Mouse (Mus musculus) limb, embryonic 12.5 days (tissue): ENCODE data around the gene Ap1b1. TPM values are rescaled to one million over a fixed set of nuclear protein-coding genes. Genes with fewer than 3 reads are reported as not detected.
A peak's percentile ranks its signal among the peaks of the same experiment; 100 is the strongest.

Source experiments
- ATAC-seq: fragments of 200-750 bp; cut with Nextera tagmentation; 2 replicates; pipeline ENCODE4 v1.8.0; 2017; ENCODE audit warnings: low read depth, moderate TSS enrichment; ENCODE audit not compliant: insufficient number of reproducible peaks, insufficient read depth, low FRiP score, low TSS enrichment
- H3K27ac ChIP-seq: fragments of 300-500 bp; sonication (generic); 2 replicates; pipeline ENCODE4 v1.5.1; 2016; ENCODE audit warnings: mild to moderate bottlenecking, moderate library complexity
- H3K27me3 ChIP-seq: fragments of 300-500 bp; sonication (generic); 2 replicates; pipeline ENCODE4 v1.6.1; 2016; ENCODE audit warnings: mild to moderate bottlenecking, moderate library complexity
- H3K36me3 ChIP-seq: fragments of 300-500 bp; sonication (generic); 2 replicates; pipeline ENCODE4 v1.6.1; 2016; ENCODE audit warnings: mild to moderate bottlenecking, moderate library complexity
- H3K4me1 ChIP-seq: fragments of 300-500 bp; sonication (generic); replicated peaks from 2 replicates; pipeline ENCODE4 v1.6.1; 2016
- H3K4me2 ChIP-seq: fragments of 300-500 bp; sonication (generic); 2 replicates; pipeline ENCODE4 v1.6.1; 2016; ENCODE audit warnings: mild to moderate bottlenecking, moderate library complexity
- H3K4me3 ChIP-seq: fragments of 300-500 bp; sonication (generic); replicated peaks from 2 replicates; pipeline ENCODE4 v1.5.1; 2016; ENCODE audit warnings: mild to moderate bottlenecking
- H3K9ac ChIP-seq: fragments of 300-500 bp; sonication (generic); replicated peaks from 2 replicates; pipeline ENCODE4 v1.6.1; 2016; ENCODE audit warnings: mild to moderate bottlenecking, moderate library complexity
- H3K9me3 ChIP-seq: fragments of 300-500 bp; sonication (generic); 2 replicates; pipeline ENCODE4 v1.6.1; 2016; ENCODE audit warnings: mild to moderate bottlenecking, moderate library complexity
- WGBS: fragments of 180-500 bp; shearing (Covaris S2); methylation state at CpG from one replicate; pipeline ENCODE4 v1.1.7; 2016; 5-methylcytosine and 5-hydroxymethylcytosine counted together
- polyA plus RNA-seq: library from polyadenylated mRNA; unstranded; fragments of >200 nt; fragmentation: Nextera tagmentation; extraction: Ambion mirVana; gene quantifications from 2 replicates; pipeline ENCODE4 v1.2.1, GENCODE M21; 2016

Gene Ap1b1
- polyA plus RNA-seq, 1 experiment from 2014 or later, result 48.8 TPM

GRCm38 (mm10) chr11:5037146-5037854 is 50.7 kb downstream of the Ap1b1 start:
- no peak overlapping the region for H3K27ac ChIP-seq
- WGBS, result 86% methylated on average over 8 of the region's 8 CpGs
- no peak for ATAC-seq
- H3K27me3 ChIP-seq, result no peaks in the 10 kb centered on the region
- peaks cover 98% of the 10 kb centered on the region for H3K36me3 ChIP-seq
- no peak overlapping the region for H3K4me2 ChIP-seq
- no peaks in the 10 kb centered on the region for H3K9me3 ChIP-seq
- H3K9ac ChIP-seq, result no peak overlapping the region
- H3K4me1 ChIP-seq, result peaks cover 9% of the 10 kb centered on the region; the same call in 1 of the 2 replicates
- no peak overlapping the region for H3K4me3 ChIP-seq

GRCm38 (mm10) chr11:5040585-5040984 is 54.0 kb downstream of the Ap1b1 start:
- Histone ChIP-seq H3K4me2 (no peak overlapping the region), H3K9me3 (no peaks in the 10 kb centered on the region), H3K4me1 (peaks cover 9% of the 10 kb centered on the region; the same call in 1 of the 2 replicates), H3K4me3 (no peak overlapping the region), H3K9ac (no peak overlapping the region), H3K36me3 (peaks cover 72% of the 10 kb centered on the region), H3K27ac (peak overlapping the region; percentile 69), H3K27me3 (no peaks in the 10 kb centered on the region)
- WGBS, result 87% methylated on average over 5 of the region's 5 CpGs
- no peak for ATAC-seq

- WGBS, result 66% methylated on average over 18 of the region's 18 CpGs
- Histone ChIP-seq H3K27ac (peak overlapping the region; percentile 69), H3K9me3 (no peaks in the 10 kb centered on the region), H3K4me2 (no peak overlapping the region), H3K36me3 (peaks cover 66% of the 10 kb centered on the region), H3K4me1 (peaks cover 9% of the 10 kb centered on the region; the same call in 1 of the 2 replicates), H3K9ac (no peak overlapping the region), H3K27me3 (no peaks in the 10 kb centered on the region), H3K4me3 (no peak overlapping the region)
- no peak for ATAC-seq
These were observed 54.6 kb downstream of the Ap1b1 start for GRCm38 (mm10) chr11:5041144-5041780.

- peaks cover 9% of the 10 kb centered on the region; the same call in 1 of the 2 replicates for H3K4me1 ChIP-seq
- no peaks in the 10 kb centered on the region for H3K9me3 ChIP-seq
- H3K36me3 ChIP-seq, result peaks cover 51% of the 10 kb centered on the region
- H3K4me2 ChIP-seq, result no peak overlapping the region
- no peak for ATAC-seq
- H3K4me3 ChIP-seq, result no peak overlapping the region
- 91% methylated on average over 8 of the region's 8 CpGs for WGBS
- no peaks in the 10 kb centered on the region for H3K27me3 ChIP-seq
- H3K27ac ChIP-seq, result no peak overlapping the region
- no peak overlapping the region for H3K9ac ChIP-seq
These were observed 56.2 kb downstream of the Ap1b1 start for GRCm38 (mm10) chr11:5042645-5043381.

GRCm38 (mm10) chr11:5046321-5046926 is 59.8 kb downstream of the Ap1b1 start:
- Histone ChIP-seq H3K9ac (no peak overlapping the region), H3K4me2 (no peak overlapping the region), H3K36me3 (peaks cover 16% of the 10 kb centered on the region), H3K27ac (no peak overlapping the region), H3K4me3 (no peak overlapping the region), H3K27me3 (peaks cover 5% of the 10 kb centered on the region; the same call in 1 of the 2 replicates), H3K9me3 (no peaks in the 10 kb centered on the region), H3K4me1 (no peaks in the 10 kb centered on the region)
- WGBS, result 47% methylated on average over 12 of the region's 12 CpGs
- no peak for ATAC-seq

GRCm38 (mm10) chr11:5051629-5052028 is 65.0 kb downstream of the Ap1b1 start:
- Histone ChIP-seq H3K9me3 (no peaks in the 10 kb centered on the region), H3K9ac (no peak overlapping the region), H3K27ac (no peak overlapping the region), H3K36me3 (no peaks in the 10 kb centered on the region), H3K4me3 (no peak overlapping the region), H3K4me1 (peaks cover 9% of the 10 kb centered on the region), H3K4me2 (no peak overlapping the region), H3K27me3 (peaks cover 29% of the 10 kb centered on the region)
- no peak for ATAC-seq
- WGBS, result 76% methylated on average over 10 of the region's 10 CpGs

GRCm38 (mm10) chr11:5052200-5052854 is 65.7 kb downstream of the Ap1b1 start:
- Histone ChIP-seq H3K36me3 (no peaks in the 10 kb centered on the region), H3K27me3 (peaks cover 36% of the 10 kb centered on the region), H3K9me3 (no peaks in the 10 kb centered on the region), H3K4me2 (no peak overlapping the region), H3K9ac (no peak overlapping the region), H3K27ac (no peak overlapping the region), H3K4me1 (peaks cover 16% of the 10 kb centered on the region), H3K4me3 (no peak overlapping the region)
- ATAC-seq, result no peak
- 69% methylated on average over 10 of the region's 10 CpGs for WGBS

GRCm38 (mm10) chr11:5054151-5054550 is 67.5 kb downstream of the Ap1b1 start:
- H3K27ac ChIP-seq, result no peak overlapping the region
- 92% methylated on average over 14 of the region's 14 CpGs for WGBS
- no peak overlapping the region for H3K9ac ChIP-seq
- peaks cover 34% of the 10 kb centered on the region for H3K4me1 ChIP-seq
- H3K4me3 ChIP-seq, result no peak overlapping the region
- H3K4me2 ChIP-seq, result no peak overlapping the region
- no peaks in the 10 kb centered on the region for H3K9me3 ChIP-seq
- H3K36me3 ChIP-seq, result no peaks in the 10 kb centered on the region
- peaks cover 54% of the 10 kb centered on the region for H3K27me3 ChIP-seq
- no peak for ATAC-seq

- Histone ChIP-seq H3K27me3 (peaks cover 59% of the 10 kb centered on the region), H3K27ac (no peak overlapping the region), H3K4me3 (no peak overlapping the region), H3K9ac (no peak overlapping the region), H3K9me3 (no peaks in the 10 kb centered on the region), H3K4me2 (no peak overlapping the region), H3K36me3 (no peaks in the 10 kb centered on the region), H3K4me1 (peaks cover 41% of the 10 kb centered on the region)
- 63% methylated on average over 6 of the region's 6 CpGs for WGBS
- ATAC-seq, result no peak
These were observed 68.2 kb downstream of the Ap1b1 start for GRCm38 (mm10) chr11:5054874-5055273.

- Histone ChIP-seq H3K9ac (no peak overlapping the region), H3K4me2 (no peak overlapping the region), H3K27ac (no peak overlapping the region), H3K27me3 (peaks cover 70% of the 10 kb centered on the region), H3K4me3 (no peak overlapping the region), H3K9me3 (no peaks in the 10 kb centered on the region), H3K4me1 (peaks cover 47% of the 10 kb centered on the region), H3K36me3 (peaks cover 5% of the 10 kb centered on the region; the same call in 1 of the 2 replicates)
- 28% methylated on average over 23 of the region's 23 CpGs for WGBS
- ATAC-seq, result no peak
These were observed 69.6 kb downstream of the Ap1b1 start for GRCm38 (mm10) chr11:5055945-5056938.
